Mouse (Mus musculus): ENCODE results near the gene Olfml2a. TPM values are rescaled to one million over a fixed set of nuclear protein-coding genes. Genes with fewer than 3 reads are reported as not detected.

Gene Olfml2a
- polyA plus RNA-seq, 1 experiment from 2014 or later, result 4.7 TPM

GRCm38 (mm10) chr2:38925171-38926080 lies 6.4 kb upstream of the Olfml2a start:
- Histone ChIP-seq H3K27ac (replicated peaks) (peak overlapping the region; percentile 59), H3K27me3 (peaks cover 7% of the 10 kb centered on the region; the same call in 1 of the 2 replicates), H3K4me1 (replicated peaks) (peaks cover 21% of the 10 kb centered on the region), H3K9ac (peak overlapping the region; percentile 84), H3K4me3 (peak overlapping the region; percentile 97), H3K9me3 (no peaks in the 10 kb centered on the region), H3K36me3 (no peaks in the 10 kb centered on the region), H3K4me2 (peak overlapping the region; percentile 99)
- peak; percentile 67 for ATAC-seq (ENCODE audit: low FRiP score, low read depth)
- WGBS, result 1% methylated on average over 51 of the region's 51 CpGs

- Histone ChIP-seq H3K27me3 (peaks cover 7% of the 10 kb centered on the region; the same call in 1 of the 2 replicates), H3K4me1 (replicated peaks) (peaks cover 21% of the 10 kb centered on the region), H3K9ac (peak overlapping the region; percentile 84), H3K36me3 (no peaks in the 10 kb centered on the region), H3K4me3 (peak overlapping the region; percentile 97), H3K4me2 (peak overlapping the region; percentile 99), H3K27ac (replicated peaks) (peak overlapping the region; percentile 59), H3K9me3 (no peaks in the 10 kb centered on the region)
- peak; percentile 94 for ATAC-seq (ENCODE audit: low FRiP score, low read depth)
- WGBS, result under 1% methylated on average over 42 of the region's 53 CpGs
Measured at GRCm38 (mm10) chr2:38926145-38926891, 5.5 kb upstream of the Olfml2a start.

GRCm38 (mm10) chr2:38927115-38927979 lies 4.4 kb upstream of the Olfml2a start, which contains the start of gene Nr6a1:
Gene Nr6a1, minus strand, starts transcription at chr2:38927688.
- H3K9ac ChIP-seq, result peak within 1 kb of the TSS; percentile 29; the same call in 1 of the 2 replicates
- 0 out of 2 replicates have a peak within 1 kb of the TSS, but pooled peaks have one; percentile 15 for H3K27ac ChIP-seq (replicated peaks)
- peaks cover 9% of the 10 kb centered on the region; the same call in 1 of the 2 replicates for H3K27me3 ChIP-seq
- no peaks in the 10 kb centered on the region for H3K36me3 ChIP-seq
- H3K4me1 ChIP-seq (replicated peaks), result peaks cover 29% of the 10 kb centered on the region
- peak within 1 kb of the TSS; percentile 99 for H3K4me2 ChIP-seq
- peak within 1 kb of the TSS; percentile 97 for H3K4me3 ChIP-seq
- ATAC-seq (ENCODE audit: low FRiP score, low read depth), result peak; percentile 1; the same call in 1 of the 2 replicates
- WGBS, result 9% methylated on average over 19 of the region's 19 CpGs
- no peaks in the 10 kb centered on the region for H3K9me3 ChIP-seq

GRCm38 (mm10) chr2:38930269-38930668 lies 1.5 kb upstream of the Olfml2a start:
- Histone ChIP-seq H3K4me1 (replicated peaks) (peaks cover 22% of the 10 kb centered on the region), H3K9ac (no peak overlapping the region), H3K36me3 (no peaks in the 10 kb centered on the region), H3K27me3 (0 out of 2 replicates have a peak, but pooled peaks cover 7% of the 10 kb centered on the region), H3K4me3 (no peak overlapping the region), H3K9me3 (no peaks in the 10 kb centered on the region), H3K4me2 (no peak overlapping the region), H3K27ac (replicated peaks) (no peak overlapping the region)
- 66% methylated on average over 2 of the region's 2 CpGs for WGBS
- ATAC-seq (ENCODE audit: low FRiP score, low read depth), result no peak

GRCm38 (mm10) chr2:38933931-38934330 lies 2.2 kb downstream of the Olfml2a start:
- H3K9ac ChIP-seq, result no peak overlapping the region
- 16% methylated on average over 2 of the region's 2 CpGs for WGBS
- no peak overlapping the region for H3K4me3 ChIP-seq
- peak overlapping the region; percentile 10; the same call in 1 of the 2 replicates for H3K27ac ChIP-seq (replicated peaks)
- peak overlapping the region; percentile 9; the same call in 1 of the 2 replicates for H3K4me2 ChIP-seq
- H3K27me3 ChIP-seq, result 0 out of 2 replicates have a peak, but pooled peaks cover 7% of the 10 kb centered on the region
- H3K9me3 ChIP-seq, result no peaks in the 10 kb centered on the region
- no peaks in the 10 kb centered on the region for H3K36me3 ChIP-seq
- 0 out of 2 replicates have a peak, but pooled peaks cover 15% of the 10 kb centered on the region for H3K4me1 ChIP-seq (replicated peaks)
- no peak for ATAC-seq (ENCODE audit: low FRiP score, low read depth)

- no peak overlapping the region for H3K27ac ChIP-seq (replicated peaks)
- ATAC-seq (ENCODE audit: low FRiP score, low read depth), result no peak
- H3K9ac ChIP-seq, result no peak overlapping the region
Measured at GRCm38 (mm10) chr2:38934936-38935335, 3.2 kb downstream of the Olfml2a start.

GRCm38 (mm10) chr2:38936721-38937378 lies 5.1 kb downstream of the Olfml2a start:
- H3K4me2 ChIP-seq, result no peak overlapping the region
- H3K4me3 ChIP-seq, result no peak overlapping the region
- 73% methylated on average over 9 of the region's 9 CpGs for WGBS
- no peaks in the 10 kb centered on the region for H3K9me3 ChIP-seq
- H3K27ac ChIP-seq (replicated peaks), result no peak overlapping the region
- ATAC-seq (ENCODE audit: low FRiP score, low read depth), result no peak
- H3K27me3 ChIP-seq, result 0 out of 2 replicates have a peak, but pooled peaks cover 4% of the 10 kb centered on the region
- no peak overlapping the region for H3K9ac ChIP-seq
- no peaks in the 10 kb centered on the region for H3K36me3 ChIP-seq
- 0 out of 2 replicates have a peak, but pooled peaks cover 13% of the 10 kb centered on the region for H3K4me1 ChIP-seq (replicated peaks)

More at GRCm38 (mm10) chr2:38934936-38935335, 3.2 kb downstream of the Olfml2a start:
- Histone ChIP-seq H3K9me3 (no peaks in the 10 kb centered on the region), H3K4me1 (replicated peaks) (0 out of 2 replicates have a peak, but pooled peaks cover 15% of the 10 kb centered on the region), H3K36me3 (no peaks in the 10 kb centered on the region), H3K4me3 (no peak overlapping the region), H3K4me2 (no peak overlapping the region), H3K27me3 (0 out of 2 replicates have a peak, but pooled peaks cover 7% of the 10 kb centered on the region)
- WGBS, result 63% methylated on average over 5 of the region's 5 CpGs

GRCm38 (mm10) chr2:38937396-38937795 lies 5.6 kb downstream of the Olfml2a start:
- Histone ChIP-seq H3K27me3 (0 out of 2 replicates have a peak, but pooled peaks cover 1% of the 10 kb centered on the region), H3K9me3 (no peaks in the 10 kb centered on the region), H3K36me3 (no peaks in the 10 kb centered on the region), H3K27ac (replicated peaks) (no peak overlapping the region), H3K4me2 (no peak overlapping the region), H3K4me1 (replicated peaks) (0 out of 2 replicates have a peak, but pooled peaks cover 7% of the 10 kb centered on the region), H3K9ac (no peak overlapping the region), H3K4me3 (no peak overlapping the region)
- ATAC-seq (ENCODE audit: low FRiP score, low read depth), result no peak
- WGBS, result 80% methylated on average over 3 of the region's 3 CpGs

GRCm38 (mm10) chr2:38938007-38938406 lies 6.2 kb downstream of the Olfml2a start:
- no peak for ATAC-seq (ENCODE audit: low FRiP score, low read depth)
- no peak overlapping the region for H3K9ac ChIP-seq
- no peak overlapping the region for H3K27ac ChIP-seq (replicated peaks)
- no peaks in the 10 kb centered on the region for H3K9me3 ChIP-seq
- 0 out of 2 replicates have a peak, but pooled peaks cover 7% of the 10 kb centered on the region for H3K4me1 ChIP-seq (replicated peaks)
- no peaks in the 10 kb centered on the region for H3K36me3 ChIP-seq
- 100% methylated on average over 1 of the region's 1 CpGs for WGBS
- H3K4me3 ChIP-seq, result no peak overlapping the region
- no peak overlapping the region for H3K4me2 ChIP-seq
- no peaks in the 10 kb centered on the region for H3K27me3 ChIP-seq

- WGBS, result 75% methylated on average over 2 of the region's 2 CpGs
Measured at GRCm38 (mm10) chr2:38939047-38939446, 7.3 kb downstream of the Olfml2a start.

More at GRCm38 (mm10) chr2:38939047-38939446, 7.3 kb downstream of the Olfml2a start:
- no peak overlapping the region for H3K27ac ChIP-seq (replicated peaks)
- H3K9me3 ChIP-seq, result no peaks in the 10 kb centered on the region
- no peak overlapping the region for H3K4me3 ChIP-seq
- H3K4me2 ChIP-seq, result no peak overlapping the region
- H3K36me3 ChIP-seq, result no peaks in the 10 kb centered on the region
- ATAC-seq (ENCODE audit: low FRiP score, low read depth), result no peak
- 0 out of 2 replicates have a peak, but pooled peaks cover 5% of the 10 kb centered on the region for H3K4me1 ChIP-seq (replicated peaks)
- no peaks in the 10 kb centered on the region for H3K27me3 ChIP-seq
- H3K9ac ChIP-seq, result no peak overlapping the region

Measured in hindbrain, embryonic 15.5 days (tissue).